Mouse (Mus musculus) spleen, postnatal 10 days (tissue): ENCODE data around the gene Fmnl3.

Experiments
- DNase-seq, 2 experiments: peaks; one replicate each; pipeline ENCODE4 v3.0.0; 2021 to 2022; ENCODE audit warnings: low spot score in 2 of 2

The Fmnl3 gene

GRCm38 (mm10) chr15:99343414-99344147 lies 26.7 kb downstream of the Fmnl3 start:
- DNase-seq, result no peak

GRCm38 (mm10) chr15:99342194-99342981 lies 27.9 kb downstream of the Fmnl3 start:
- DNase-seq, result no peak

DNA sequence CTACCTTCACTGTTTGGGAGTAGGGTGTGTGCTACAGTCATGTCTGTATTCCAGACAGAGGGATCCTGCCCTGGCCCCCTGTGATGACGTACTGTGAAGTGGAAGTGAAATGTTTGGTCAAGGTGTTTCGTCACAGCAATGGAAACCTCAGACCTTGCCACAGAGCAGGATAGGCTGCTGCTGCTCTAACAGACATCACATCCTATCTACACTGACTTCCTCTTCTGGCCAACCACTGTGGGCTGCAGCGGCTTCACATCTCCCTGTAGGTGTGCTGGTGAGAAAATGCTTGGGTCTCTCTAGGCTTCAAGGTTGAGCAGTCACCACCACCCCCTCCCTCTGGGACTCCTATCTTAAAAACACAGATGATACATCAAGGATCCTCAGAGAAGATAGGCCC lies 29.2 kb downstream of the Fmnl3 start:
- peak in 1 of 2 experiments; percentile 59 for DNase-seq

- no peak for DNase-seq
Measured at GRCm38 (mm10) chr15:99339669-99340068, 30.6 kb downstream of the Fmnl3 start.

GRCm38 (mm10) chr15:99338916-99339315 lies 31.4 kb downstream of the Fmnl3 start:
- DNase-seq, result no peak

DNA sequence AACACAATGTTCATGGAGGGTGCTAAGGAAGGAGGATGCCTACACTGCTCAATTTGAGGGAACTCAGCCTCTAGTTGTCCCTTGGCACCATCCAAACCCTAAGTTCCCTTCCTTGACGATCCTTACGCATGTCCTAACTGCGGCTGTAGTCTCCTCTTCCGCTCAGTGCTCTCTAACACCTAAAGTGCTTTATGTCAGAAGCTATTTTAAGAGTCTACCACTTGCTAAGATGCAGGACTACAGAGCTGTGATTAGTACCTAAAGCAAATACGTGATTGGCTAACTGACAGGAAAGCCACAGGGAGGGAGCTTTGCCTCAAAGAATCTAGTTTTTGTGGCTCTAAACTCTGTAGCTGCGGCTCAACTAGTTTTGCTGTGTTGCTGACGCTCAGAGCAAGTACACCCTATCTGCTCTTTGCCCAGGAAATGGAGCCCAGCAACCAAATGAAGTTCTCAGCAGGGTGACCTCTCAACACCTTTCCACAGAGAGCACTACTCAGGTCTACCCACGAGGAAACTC lies 34.4 kb downstream of the Fmnl3 start:
- no peak for DNase-seq

DNA sequence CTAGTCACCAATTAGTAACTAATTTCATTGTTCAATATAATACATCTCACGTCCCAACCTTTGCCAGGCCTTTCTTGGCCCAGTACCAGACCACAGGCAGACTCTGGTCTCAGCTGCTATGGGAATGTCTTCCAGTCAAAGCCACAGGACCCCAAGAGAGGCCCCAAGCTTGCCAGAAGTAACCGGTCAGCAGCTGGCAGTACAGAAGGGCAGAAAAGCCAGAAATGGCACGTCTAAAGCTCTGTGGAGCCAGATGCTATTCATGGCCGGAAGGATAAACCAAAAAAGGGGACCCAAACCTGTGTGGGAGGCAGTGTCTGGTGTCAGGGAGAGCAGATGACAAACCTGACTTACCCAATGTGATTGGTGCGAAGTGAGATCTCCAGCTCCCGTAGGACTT lies 35.8 kb downstream of the Fmnl3 start:
- no peak for DNase-seq

DNA sequence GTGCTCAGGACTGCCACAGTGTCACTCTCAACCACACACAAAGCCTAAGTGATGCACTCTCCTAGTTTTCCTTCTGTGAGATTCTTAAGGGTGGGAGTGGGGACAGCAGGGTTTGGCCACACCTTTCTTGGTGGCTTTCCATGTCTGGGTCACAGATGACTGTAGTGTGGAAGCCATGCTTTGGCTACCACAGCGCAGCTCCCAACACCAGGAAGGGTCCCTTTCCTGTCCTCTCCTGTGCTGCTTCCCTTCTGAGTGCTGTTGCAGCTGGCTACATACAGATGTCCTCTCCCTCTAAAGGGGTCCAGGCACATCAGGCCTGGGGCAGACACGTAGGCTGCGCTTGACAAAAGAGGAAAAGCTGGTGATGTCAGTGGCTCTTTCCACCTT lies 36.6 kb downstream of the Fmnl3 start:
- DNase-seq, result no peak

DNA sequence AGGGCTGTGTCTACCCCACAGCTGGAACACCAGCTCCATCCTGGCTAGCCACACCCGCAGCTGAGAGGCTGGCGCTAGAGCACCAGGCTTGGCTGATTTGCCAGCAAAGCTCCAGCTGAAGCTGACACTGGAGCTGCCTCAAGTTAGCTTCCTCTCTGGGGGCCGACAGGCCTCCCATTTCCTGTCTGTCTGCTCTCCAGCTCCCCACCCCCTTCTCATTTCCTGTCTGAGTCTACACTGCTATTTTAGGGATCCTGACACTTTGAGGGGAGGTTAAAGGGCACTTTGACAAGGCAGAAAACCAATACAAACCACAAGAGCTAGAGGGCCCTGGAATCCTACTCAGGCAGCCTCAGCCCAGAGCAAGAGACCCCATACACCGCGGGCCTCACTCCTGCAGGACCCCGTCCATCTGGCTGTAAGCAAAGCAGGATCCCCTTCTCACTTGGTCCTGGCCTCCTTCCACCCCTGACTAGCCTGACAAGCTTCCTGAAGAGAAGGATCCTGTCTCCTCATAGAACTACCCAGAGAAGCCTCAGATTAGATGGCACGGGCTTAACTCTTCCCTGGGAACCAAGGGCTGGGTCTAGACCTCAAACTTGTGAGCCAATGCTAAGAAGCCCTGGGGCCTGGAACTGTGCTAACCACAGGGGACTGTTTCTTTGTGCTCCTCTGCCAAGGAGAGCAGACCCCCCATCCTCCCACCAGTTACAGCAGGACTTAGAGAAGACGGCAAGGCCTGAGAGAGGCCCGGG lies 37.2 kb downstream of the Fmnl3 start:
- peak; percentile 26 to 70 for DNase-seq

DNA sequence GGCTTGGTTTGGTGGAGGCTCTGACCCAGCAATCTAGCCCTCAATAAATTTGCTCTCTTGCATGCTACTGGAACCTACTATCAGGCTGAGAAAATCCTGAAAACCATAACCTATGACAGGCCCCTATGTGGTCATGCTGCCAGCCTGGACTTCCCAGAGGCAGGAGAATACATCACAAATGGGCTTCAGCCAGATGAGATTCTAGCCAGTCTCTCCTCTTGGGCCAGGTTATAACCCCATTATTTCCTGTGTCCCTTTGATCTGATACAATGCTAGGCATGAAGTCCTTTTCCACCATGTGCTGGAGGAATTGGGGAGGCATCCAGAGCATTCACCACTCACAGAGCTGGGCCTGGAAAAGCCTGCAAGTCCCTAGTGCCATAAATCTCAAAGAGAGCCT lies 38.2 kb downstream of the Fmnl3 start:
- no peak for DNase-seq

GRCm38 (mm10) chr15:99331341-99331740 lies 38.9 kb downstream of the Fmnl3 start:
- DNase-seq, result no peak

GRCm38 (mm10) chr15:99330324-99330723 lies 40.0 kb downstream of the Fmnl3 start:
- DNase-seq, result no peak

DNA sequence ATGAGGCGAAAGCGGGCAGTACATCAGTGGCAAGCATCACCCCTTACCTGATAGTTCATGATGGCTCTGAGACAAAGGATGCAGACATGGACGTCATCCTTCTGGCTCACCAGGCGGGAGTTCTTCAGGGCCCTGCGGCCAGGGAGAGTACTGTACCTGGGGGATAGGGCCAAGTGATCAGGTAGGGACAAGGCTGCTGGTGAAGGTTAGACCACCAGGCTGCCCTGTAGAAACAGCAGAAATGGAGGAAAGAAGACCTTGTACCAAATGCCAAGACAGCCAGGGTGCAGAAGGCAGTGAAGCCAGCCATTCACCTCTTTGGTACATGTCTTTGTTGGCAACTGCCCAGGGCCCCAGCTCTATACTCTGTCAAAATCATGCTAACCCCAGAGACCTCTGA lies 42.3 kb downstream of the Fmnl3 start:
- no peak for DNase-seq

- DNase-seq, result peak; percentile 30 to 74
Measured at GRCm38 (mm10) chr15:99326959-99327358, 43.3 kb downstream of the Fmnl3 start.

DNA sequence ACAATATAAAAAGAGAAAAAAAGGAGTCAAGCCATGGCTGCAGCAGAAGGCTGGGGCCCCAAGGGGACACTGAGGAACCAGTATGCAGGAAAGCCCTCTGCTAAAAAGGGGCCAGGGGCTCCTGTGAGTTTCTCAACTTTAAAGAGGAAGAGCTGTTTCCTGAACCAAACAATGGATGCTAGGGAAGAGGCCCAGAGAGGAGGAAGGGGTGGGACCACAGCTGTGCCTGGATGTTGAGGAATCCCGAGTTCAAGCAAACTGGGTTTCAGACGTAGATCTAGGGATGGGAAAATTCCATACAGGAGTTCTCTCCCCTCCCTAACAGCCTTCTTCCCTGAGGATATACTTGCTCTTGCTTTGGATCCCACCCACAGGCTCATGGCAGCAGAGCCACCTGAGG lies 43.9 kb downstream of the Fmnl3 start:
- DNase-seq, result no peak

DNA sequence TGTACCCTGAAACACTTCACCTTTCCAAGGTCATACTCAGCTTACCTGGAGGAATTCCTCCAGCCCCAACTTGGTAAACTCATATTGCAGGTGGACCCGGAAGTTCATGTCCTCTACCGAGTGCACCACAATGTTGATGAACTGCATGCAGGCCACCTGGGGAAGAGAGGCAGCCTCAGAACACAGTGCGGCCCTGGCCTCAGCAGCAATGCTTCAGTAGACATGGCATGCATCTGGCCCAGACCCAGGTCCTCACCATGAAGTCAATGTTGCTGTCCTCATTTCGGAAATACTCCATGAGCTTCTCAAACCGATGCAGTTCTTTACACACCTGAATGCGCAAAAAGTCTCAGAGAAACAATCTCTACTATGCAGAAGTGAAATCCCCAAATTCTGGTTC lies 44.7 kb downstream of the Fmnl3 start:
- no peak for DNase-seq

GRCm38 (mm10) chr15:99324151-99324550 lies 46.1 kb downstream of the Fmnl3 start:
- no peak for DNase-seq

DNA sequence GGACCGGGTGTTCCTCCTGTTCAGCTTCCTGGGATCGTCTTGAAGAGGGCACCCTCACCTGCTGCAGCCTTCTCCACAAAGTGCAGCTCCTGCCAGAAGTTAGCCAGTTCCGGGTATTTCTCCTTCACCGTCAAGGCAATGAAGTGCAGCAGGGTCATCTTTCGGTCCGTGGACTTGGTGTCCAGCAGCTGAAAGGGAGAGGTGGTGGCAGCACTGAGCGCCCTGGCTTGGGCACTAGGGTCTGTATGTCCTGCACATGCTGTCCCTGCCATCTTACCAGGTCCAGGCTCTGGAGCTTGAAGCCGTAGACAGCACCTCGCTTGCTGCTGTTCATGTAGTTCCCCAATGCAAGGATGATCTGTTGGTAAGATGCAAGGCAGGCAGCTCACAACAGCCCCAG lies 49.3 kb downstream of the Fmnl3 start:
- DNase-seq, result no peak

DNA sequence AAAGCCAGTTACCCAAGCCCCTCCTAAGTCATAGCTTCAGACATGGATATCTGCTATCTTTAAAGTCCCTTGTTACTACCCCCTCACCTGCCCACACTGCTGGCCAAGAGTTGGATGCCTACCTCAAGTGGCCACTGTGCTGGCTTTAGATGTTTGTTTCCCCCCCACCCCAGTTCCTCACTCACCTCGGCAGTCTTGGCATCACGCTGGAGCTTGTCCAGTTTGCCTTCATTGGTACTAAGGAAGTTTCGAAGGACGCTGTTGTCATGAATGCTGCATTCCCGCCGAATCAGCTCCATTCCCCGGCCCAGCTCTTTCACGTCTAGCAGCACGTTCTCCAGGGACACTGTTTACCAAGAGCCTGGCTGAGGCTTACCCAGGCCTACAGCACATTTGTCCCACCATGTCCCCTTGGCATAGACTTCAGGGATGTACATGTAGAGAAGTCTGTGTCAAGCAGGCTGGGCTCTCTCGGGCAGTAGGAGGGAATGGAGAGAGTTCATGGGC lies 50.1 kb downstream of the Fmnl3 start:
- no peak for DNase-seq

GRCm38 (mm10) chr15:99319411-99319871 lies 50.8 kb downstream of the Fmnl3 start:
- no peak for DNase-seq

DNA sequence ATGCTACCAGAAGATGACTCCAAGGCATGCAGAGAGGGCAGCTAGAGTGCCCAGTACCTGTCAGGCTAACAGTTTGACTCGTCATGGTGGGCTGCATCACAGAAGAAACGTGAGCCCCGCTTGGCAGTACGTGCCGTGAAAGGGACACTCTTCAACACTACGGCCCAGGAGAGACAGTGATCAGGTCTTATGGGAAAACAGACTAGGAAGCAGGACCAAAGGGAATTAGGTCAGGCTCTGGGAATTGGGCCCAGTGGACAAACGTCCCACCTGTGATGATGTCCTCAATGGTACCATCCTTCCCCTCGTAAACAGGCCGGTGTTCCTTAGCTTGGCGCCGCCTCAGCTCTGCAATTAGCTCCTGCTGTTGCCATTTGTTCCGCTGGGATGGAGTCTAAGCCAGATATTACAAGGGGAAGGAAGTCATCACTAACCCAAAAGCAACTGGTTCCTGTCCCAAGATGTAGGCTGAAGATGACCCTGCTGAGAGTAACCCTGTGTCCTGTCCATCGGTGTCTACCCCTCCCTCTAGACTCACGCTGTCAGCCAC lies 51.3 kb downstream of the Fmnl3 start:
- no peak for DNase-seq

- no peak for DNase-seq
Measured at GRCm38 (mm10) chr15:99318071-99318470, 52.2 kb downstream of the Fmnl3 start.
